Mouse (Mus musculus) neutrophil, adult 83 days (primary cell): ENCODE data around the gene Mdm4. TPM values are rescaled to one million over a fixed set of nuclear protein-coding genes. Genes with fewer than 3 reads are reported as not detected.

Experiments used
- total RNA-seq, 2 experiments: library from RNA; stranded (reverse); gene quantifications; one replicate each; pipeline ENCODE4 v1.2.4; 2023

Mdm4 gene
- total RNA-seq: 100 to 1,000 TPM; 147 to 157 TPM

DNA sequence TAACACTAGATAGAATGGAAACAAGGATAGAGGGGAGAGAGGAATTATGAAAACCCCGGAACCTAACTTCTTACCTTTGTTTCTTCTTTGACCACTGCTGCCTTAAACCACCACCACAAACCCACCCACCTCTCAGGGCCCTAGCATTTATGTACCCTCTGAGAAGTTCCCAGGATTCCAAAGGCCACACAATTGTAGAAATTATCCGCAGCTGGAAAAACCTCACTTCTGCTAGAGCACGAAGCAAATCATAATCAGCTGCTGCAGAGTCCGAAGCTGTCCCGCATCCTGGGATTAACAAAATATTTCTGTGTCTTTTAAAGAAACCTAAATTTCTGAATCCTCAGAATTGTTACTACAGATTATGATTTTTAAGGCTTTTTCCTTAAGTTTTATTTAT, at the start of gene Mdm4:
Gene Mdm4, minus strand, starts transcription at position 101 of the 400 bp plus-strand sequence.

GRCm38 (mm10) chr1:133045011-133045860, 14.9 kb upstream of the Mdm4 start, which contains the start of gene Pik3c2b:
Gene Pik3c2b, plus strand, starts transcription at chr1:133045667.

Other genes with a start within 250 kb of the Mdm4 start
- gene Lrrn2, start 150.3 kb downstream of the Mdm4 start, total RNA-seq: not detected
- gene Pik3c2b, start 15.1 kb upstream of the Mdm4 start, total RNA-seq: 10 to 100 TPM; 11.1 to 12.3 TPM
- gene Ppp1r15b, start 100.6 kb upstream of the Mdm4 start, total RNA-seq: 100 to 1,000 TPM; 156 to 173 TPM
- gene Plekha6, start 133.6 kb upstream of the Mdm4 start, total RNA-seq: 1 to 10 TPM; 4.5 to 4.6 TPM